Mouse (Mus musculus): ENCODE data around the gene Poc1b.

The Poc1b gene

DNA sequence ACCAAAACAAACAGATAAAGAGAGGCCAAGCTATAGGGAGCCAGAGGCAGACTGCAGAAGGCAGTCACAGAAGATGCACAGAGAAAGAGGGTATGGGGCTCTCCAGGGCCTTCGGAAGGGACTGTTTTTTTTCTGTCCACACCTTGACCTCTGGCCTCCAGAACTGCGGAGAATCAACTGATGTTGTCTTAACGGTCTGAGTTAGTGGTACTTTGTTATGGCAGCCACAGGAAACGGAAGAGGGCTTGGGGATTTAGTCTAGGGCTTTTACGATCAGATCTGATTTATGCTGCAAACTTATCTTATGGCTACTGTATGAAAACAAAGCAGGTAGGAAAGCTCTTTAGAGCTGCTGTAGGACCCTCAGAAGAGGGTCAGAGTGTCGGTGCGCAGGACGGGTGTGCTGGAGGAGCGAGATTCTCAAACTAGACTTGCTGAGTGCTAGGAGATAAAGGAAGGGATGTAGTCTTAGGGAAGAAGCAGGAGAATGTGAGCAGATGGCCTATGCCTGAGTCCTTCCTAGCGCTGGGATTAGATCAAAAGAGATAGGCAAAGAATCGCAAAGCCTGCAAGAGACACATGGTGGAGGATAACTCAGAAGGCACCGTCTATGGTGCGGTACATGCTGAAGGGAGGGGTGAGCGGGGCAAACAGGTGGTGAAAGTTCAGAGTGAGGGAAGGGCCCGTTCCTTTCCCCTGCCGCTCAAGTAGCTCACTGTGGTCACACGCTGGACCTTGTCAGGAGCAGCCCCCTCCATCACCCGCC lies 8.8 kb downstream of the Poc1b start:
- in situ Hi-C loops (cut with MboI, MseI), result no loop called here

- in situ Hi-C loops (cut with MboI, MseI), result no loop called here
Observed at GRCm38 (mm10) chr10:99116237-99116632, 9.4 kb downstream of the Poc1b start.

DNA sequence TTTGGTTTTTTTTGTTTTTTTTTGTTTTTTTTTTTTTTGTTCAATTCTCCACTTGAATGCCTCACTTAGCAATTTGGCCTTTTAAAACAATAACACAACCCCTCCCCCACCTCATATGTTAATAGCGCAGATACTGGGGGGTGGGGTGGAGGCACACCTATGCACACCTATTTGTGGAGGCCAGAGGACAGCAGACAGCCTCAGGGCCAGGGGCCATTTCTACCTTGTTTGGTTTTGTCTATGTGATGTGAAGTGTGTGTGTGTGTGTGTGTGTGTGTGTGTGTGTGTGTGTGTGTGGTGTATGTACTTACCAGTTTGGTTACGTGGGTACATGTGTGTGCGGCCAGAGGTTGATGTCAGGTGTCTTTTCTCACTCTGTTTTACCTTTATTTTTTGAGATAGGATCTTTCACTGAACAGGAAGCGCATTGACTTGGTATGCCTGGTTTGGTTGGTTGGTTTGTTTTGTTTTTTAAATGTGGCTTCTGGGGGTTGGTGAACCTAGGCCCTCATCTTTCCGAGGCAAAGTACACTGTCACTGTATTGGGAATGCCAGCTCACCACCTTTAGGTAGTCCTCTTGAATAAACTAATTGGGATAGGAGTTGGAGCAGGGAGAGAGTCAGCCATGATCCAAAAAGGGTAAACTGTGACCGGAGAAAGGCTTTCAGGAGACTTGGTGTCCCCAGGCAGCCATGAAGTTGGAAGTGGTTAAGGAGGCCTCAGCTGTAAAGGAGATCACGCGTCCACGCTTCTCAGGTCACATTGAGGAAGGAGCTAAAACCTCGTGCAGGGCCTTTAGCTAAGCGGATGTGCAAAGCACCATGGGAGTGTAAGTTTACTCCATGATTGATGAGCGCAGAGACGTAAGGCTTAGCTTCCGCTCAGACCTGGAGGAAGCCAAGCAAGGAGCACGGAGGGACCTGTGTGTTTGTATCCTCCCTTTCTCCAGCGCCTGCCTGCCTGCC lies 10.1 kb downstream of the Poc1b start:
- in situ Hi-C loops (cut with MboI, MseI), result no loop called here

GRCm38 (mm10) chr10:99117876-99118275 lies 11.0 kb downstream of the Poc1b start:
- in situ Hi-C loops (cut with MboI, MseI), result no loop called here

GRCm38 (mm10) chr10:99118697-99119096 lies 11.9 kb downstream of the Poc1b start:
- in situ Hi-C loops (cut with MboI, MseI), result no loop called here

- in situ Hi-C loops (cut with MboI, MseI), result no loop called here
Observed at GRCm38 (mm10) chr10:99119471-99119870, 12.6 kb downstream of the Poc1b start.

DNA sequence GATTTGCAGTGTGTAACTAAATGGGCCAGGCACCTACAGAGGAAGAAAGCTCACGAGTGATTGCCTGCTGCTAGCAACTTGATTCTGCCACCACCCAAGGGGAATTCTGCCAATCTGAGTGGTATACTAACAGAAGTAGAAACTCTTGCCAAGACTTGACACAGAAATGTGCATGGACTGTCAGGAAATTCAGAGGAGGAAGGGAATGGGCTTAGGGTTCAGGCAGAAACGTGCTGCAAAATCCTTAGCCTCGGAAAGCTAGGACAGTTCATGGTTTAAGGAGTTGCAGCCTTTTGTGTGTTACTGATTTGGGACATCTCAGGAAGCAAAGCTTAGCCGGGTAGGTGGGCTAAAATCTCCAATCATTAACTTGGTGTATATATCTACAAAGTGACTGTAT lies 19.4 kb downstream of the Poc1b start, which contains the start of gene Phxr2:
TSS of gene Phxr2 (minus strand) at position 101 of the 400 bp plus-strand sequence.
- in situ Hi-C loops (cut with MboI, MseI), result no loop called here

- in situ Hi-C loops (cut with MboI, MseI), result no loop called here
Observed at GRCm38 (mm10) chr10:99126954-99127353, 20.1 kb downstream of the Poc1b start.

DNA sequence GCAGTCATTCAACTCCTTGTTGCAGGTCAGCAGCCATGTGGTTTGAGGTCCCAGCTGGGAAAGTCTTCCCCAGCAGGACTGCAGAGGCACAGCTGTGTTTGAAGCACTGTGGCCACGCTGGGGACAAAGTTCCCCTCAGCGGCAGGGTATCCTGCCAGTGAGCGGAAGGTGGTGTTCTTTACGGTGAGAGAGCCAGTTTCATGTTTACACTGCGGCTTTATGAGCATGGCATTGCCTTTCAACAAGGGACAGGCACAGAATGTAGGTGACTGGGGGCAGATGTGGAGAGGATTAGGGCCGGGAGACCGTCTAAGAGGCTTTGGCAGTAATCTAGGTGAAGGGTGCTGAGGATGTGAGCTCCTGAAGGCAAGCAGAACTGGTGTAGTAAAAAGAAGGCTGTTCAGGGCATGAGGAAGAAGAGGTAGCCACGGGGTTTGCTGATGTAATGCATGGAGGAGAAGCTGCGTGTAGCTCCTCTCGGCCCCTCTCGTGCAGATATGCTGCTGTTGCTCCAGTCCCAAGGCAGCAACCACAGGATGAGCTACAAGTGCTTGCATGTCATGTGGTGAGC lies 20.9 kb downstream of the Poc1b start:
- in situ Hi-C loops (cut with MboI, MseI), result no loop called here

DNA sequence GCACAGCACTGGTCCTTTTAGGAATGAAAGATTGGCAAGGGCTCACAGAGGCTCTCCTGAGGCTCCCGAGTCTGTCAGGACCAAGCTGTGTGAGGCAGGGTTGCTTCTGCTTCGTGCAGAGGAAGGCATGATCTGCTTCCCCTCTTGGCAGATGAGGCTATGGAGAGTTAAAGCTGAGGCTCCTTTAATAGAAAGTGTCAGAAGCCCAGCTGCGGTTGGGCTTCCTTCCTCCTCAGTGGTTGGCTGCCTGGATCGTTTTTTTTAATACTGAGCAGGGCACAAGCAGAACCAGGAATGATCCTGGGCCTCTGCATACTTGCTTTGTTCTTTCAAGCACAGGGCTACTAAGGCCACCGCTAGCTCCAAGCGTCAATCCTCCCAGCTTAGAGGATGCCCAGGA lies 23.8 kb downstream of the Poc1b start:
- in situ Hi-C loops (cut with MboI, MseI), result no loop called here

DNA sequence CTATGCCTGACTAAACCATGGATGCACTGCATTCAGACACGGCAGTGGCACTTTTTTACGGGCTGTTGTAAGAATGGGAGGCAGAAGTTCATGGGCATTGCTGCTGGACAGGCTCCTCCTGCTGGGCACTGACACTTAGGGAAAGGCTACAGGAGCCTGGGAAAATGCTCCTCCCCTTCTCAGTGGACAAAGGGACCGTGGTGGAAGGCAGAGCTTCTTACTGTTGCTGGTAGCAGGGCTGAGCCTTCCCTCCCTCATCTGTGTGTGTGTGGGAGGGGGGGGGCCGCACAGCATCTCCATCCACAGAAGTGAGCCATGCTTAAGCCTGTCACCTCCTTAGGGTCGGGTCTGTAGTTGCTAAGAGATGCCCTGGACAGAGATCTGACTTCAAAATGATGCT lies 24.5 kb downstream of the Poc1b start:
- in situ Hi-C loops (cut with MboI, MseI), result no loop called here

DNA sequence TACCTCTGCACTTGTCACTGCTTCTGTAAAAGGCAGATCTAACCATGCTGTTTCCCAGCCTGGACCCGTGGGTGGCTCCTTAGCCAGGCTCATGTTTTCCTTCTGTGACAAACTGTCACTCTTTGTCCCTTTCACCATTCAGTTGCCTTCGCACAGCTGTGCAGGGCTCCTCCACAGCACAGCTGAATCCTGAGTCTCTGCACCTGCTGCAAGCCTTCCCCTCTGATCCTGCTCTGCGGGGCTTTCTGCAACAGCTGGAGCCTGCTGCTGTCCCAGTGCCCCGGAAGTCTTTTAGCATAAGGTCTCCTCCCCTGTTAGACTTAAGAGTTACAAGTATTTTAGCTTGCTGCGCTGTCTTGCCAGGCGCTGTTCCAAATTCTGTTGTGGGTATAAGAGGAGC lies 25.4 kb downstream of the Poc1b start:
- in situ Hi-C loops (cut with MboI, MseI), result no loop called here

DNA sequence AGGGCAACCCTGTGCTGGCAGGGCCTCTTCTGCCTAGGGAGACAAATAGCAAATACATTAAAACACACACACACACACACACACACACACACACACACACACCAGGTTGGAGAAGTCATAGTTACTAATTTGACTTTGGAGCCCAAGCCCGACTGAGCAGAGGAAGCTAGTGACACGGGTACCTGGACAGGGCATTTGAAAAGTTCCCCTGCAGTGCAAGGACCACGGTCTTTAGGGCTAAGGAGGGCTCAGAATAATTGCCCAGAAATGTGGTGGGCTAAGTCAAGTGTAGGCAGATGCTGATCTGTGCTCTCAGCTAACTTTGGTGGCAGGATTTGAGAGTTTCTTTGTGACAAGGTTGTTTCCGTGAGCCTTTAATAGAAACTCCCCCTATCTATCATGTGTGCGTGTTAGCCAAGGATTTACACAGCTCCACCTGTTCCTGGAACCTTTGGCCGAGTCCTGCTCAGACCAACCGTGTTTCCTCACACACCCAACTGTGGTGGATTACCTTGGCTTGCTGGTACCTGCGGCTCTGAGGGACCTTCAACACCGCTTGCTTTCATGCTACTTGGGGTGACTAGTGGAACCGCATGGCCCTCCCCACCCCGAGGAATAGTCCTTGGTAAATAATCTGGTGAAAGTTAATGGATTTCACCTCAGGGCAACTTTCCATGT lies 25.9 kb downstream of the Poc1b start:
- in situ Hi-C loops (cut with MboI, MseI), result no loop called here

DNA sequence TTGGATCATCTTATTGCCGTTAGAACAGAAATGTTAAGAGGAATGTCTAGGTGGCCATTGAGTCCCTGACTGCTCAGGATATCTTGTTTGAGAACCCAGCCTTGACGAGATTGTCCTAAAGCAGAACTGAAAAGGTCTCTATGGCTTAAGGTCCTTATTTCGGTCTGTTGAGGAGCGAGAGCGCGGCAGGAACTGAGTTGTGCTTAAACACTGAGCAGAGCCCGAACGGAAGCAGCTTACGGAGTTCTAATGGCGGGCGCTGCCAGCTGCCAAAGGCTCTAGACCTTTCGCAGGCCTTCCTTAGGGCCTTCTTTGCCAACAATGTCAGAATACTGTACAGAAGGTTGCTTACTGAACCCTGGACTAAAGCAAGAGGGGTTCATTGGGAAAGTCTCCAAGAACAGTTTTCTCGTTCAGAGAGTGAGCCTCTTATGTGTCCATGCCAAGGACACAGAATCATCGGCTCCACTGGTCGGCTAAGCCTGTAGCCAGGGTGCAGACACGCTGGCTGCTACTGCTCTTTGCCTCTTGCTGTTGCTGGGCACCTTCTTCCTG lies 26.6 kb downstream of the Poc1b start:
- in situ Hi-C loops (cut with MboI, MseI), result no loop called here

- in situ Hi-C loops (cut with MboI, MseI), result no loop called here
Observed at GRCm38 (mm10) chr10:99136337-99136736, 29.5 kb downstream of the Poc1b start.

GRCm38 (mm10) chr10:99145611-99146010 lies 38.8 kb downstream of the Poc1b start:
- in situ Hi-C loops (cut with MboI, MseI), result no loop called here

DNA sequence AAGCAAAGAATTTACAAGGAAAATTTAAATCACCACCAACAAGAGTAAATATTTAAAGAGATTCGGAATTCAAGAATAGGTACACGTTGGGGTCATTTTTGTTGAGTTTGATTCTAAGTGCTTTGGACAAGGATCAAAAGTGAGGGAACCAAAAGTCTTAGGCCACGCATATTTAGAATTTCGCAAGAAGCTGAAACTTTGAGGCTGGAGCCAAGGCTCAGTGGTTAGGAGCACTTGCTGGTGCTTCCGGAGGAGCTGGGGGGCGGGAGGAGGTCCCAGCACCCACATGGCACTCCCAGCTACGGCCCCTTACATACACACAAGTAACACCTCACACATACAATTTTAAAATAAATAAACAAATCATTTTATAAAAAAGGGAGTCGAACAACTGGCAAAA lies 39.8 kb downstream of the Poc1b start:
- in situ Hi-C loops (cut with MboI, MseI), result no loop called here

DNA sequence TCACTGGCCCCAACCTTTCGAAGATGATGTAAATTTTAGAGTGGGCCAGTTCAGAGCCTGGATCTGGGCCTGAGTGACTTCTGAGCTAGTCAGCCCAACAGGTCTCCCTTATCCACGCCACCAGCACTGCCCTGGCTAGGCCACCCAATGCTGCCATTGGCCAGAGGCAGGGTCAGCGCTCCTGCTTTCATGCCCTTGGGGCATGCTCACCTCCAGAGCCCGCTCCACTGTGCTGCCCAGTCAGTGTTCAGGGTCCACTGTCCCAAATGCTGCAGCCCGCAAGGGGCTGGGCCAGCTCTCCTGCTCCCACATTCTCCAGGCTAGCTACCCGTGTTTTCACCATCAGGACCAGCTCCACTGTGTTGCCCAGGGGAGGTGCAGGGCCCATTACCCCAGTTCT lies 43.2 kb downstream of the Poc1b start:
- in situ Hi-C loops (cut with MboI, MseI), result loop anchor here (25.0 kb wide), 1 partner anchor 1337 kb away; the partner anchor contains the start of genes Cep290 and Tmtc3

- in situ Hi-C loops (cut with MboI, MseI), result loop anchor here (25.0 kb wide), 1 partner anchor 1336 kb away; the partner anchor contains the start of genes Cep290 and Tmtc3
Observed at GRCm38 (mm10) chr10:99151580-99151979, 44.7 kb downstream of the Poc1b start.

GRCm38 (mm10) chr10:99152063-99152462 lies 45.2 kb downstream of the Poc1b start:
- in situ Hi-C loops (cut with MboI, MseI), result loop anchor here (25.0 kb wide), 1 partner anchor 1335 kb away; the partner anchor contains the start of genes Cep290 and Tmtc3

DNA sequence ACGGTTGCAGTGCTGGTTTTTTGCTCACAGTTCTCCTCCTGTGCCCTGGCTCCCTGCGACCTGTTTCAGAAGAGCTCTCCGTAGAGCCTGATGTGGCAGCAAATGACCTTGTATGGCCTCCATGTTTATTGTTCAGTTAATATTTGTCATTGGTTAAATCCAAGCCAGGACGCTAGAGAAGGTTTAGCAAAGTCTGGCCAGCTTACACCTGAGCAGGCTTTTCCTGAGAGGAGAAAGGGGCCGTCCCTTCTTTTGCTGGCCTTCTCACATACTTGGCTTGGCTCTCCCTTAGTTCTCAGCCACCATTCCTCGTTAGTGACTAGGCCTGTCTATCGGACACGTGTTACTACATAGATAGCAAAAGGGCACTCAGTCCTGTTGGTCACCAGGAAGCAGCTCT lies 47.8 kb downstream of the Poc1b start:
- in situ Hi-C loops (cut with MboI, MseI), result loop anchor here (25.0 kb wide), 1 partner anchor 1333 kb away; the partner anchor contains the start of genes Cep290 and Tmtc3
